Mouse (Mus musculus) central nervous system, embryonic 14 days (tissue): ENCODE data around the gene Tmem92. TPM values are rescaled to one million over a fixed set of nuclear protein-coding genes. Genes with fewer than 3 reads are reported as not detected.

Experiments used
- polyA plus RNA-seq: library from polyadenylated mRNA; depleted of rRNA; stranded (reverse); fragments of >200 nt; gene quantifications from 2 replicates; pipeline ENCODE4 v1.2.3, GENCODE M21; 2012; rRNA removed

Tmem92 gene
- not detected in 2 replicates for polyA plus RNA-seq

GRCm38 (mm10) chr11:94782603-94783002, at the start of gene Tmem92:
TSS of gene Tmem92 (minus strand) at chr11:94782703.

GRCm38 (mm10) chr11:94741732-94742272, 40.7 kb downstream of the Tmem92 start, which contains the start of gene Cdc34b:
TSS of gene Cdc34b (plus strand) at chr11:94741782.

Other genes with a start within 250 kb of the Tmem92 start
- 7.5 and 9.1 TPM in 2 replicates for gene Rsad1, start 233.4 kb downstream of the Tmem92 start, polyA plus RNA-seq
- 0.33 and 3.4 TPM in 2 replicates for gene Chad, start 217.7 kb downstream of the Tmem92 start, polyA plus RNA-seq
- gene Acsf2, start 180.8 kb downstream of the Tmem92 start, polyA plus RNA-seq = 7.9 and 13.1 TPM in 2 replicates
- gene Lrrc59, start 152.9 kb downstream of the Tmem92 start, polyA plus RNA-seq = 103 and 113 TPM in 2 replicates
- gene Mrpl27, start 128.9 kb downstream of the Tmem92 start, polyA plus RNA-seq = 112 and 116 TPM in 2 replicates
- 11.3 and 15.3 TPM in 2 replicates for gene Eme1, start 128.7 kb downstream of the Tmem92 start, polyA plus RNA-seq
- 22.2 and 27.7 TPM in 2 replicates for gene Xylt2, start 105.2 kb downstream of the Tmem92 start, polyA plus RNA-seq
- gene Gm11541, start 78.2 kb downstream of the Tmem92 start, polyA plus RNA-seq = 0.04 and 0.11 TPM in 2 replicates
- 0.14 TPM in 1 of 2 replicates, not detected in the other for gene Cdc34b, start 40.9 kb downstream of the Tmem92 start, polyA plus RNA-seq
- gene Col1a1, start 153.5 kb upstream of the Tmem92 start, polyA plus RNA-seq = 147 and 373 TPM in 2 replicates
- 0.11 TPM in 1 of 2 replicates, not detected in the other for gene Hils1, start 184.9 kb upstream of the Tmem92 start, polyA plus RNA-seq
- 0.18 and 5.9 TPM in 2 replicates for gene Sgca, start 193.6 kb upstream of the Tmem92 start, polyA plus RNA-seq
- 58.0 and 58.3 TPM in 2 replicates for gene Ppp1r9b, start 208.3 kb upstream of the Tmem92 start, polyA plus RNA-seq
- gene Samd14, start 227.2 kb upstream of the Tmem92 start, polyA plus RNA-seq = 130 and 138 TPM in 2 replicates